Mouse (Mus musculus): ENCODE results near the gene Dcpp2.
"Not testable (repeated sequence)": the region's sequence is repeated elsewhere in the genome, so short reads cannot be mapped to it uniquely, and the experiment has no call there.

The Dcpp2 gene

GRCm38 (mm10) chr17:23880576-23880975, at the start of gene Dcpp2, which contains the start of gene Dcpp1:
TSS of gene Dcpp2 (plus strand) at chr17:23880880.
TSS of gene Dcpp1 (plus strand) at chr17:23880876.
- not testable (repeated sequence) for DNase-seq (ENCODE audit: low read depth)

GRCm38 (mm10) chr17:23831201-23831600, 49.5 kb upstream of the Dcpp2 start:
- DNase-seq (ENCODE audit: low read depth), result no peak

GRCm38 (mm10) chr17:23836006-23836575, 44.6 kb upstream of the Dcpp2 start, which contains the start of gene Prss33:
TSS of gene Prss33 (minus strand) at chr17:23836056.
- no peak for DNase-seq (ENCODE audit: low read depth)

GRCm38 (mm10) chr17:23841145-23841544, 39.5 kb upstream of the Dcpp2 start:
- peak; percentile 76 for DNase-seq (ENCODE audit: low read depth)

GRCm38 (mm10) chr17:23843141-23843811, 37.4 kb upstream of the Dcpp2 start:
- no peak for DNase-seq (ENCODE audit: low read depth)

GRCm38 (mm10) chr17:23843812-23844273, 36.8 kb upstream of the Dcpp2 start, which contains the start of the genes Prss32 and Prss41:
TSS of gene Prss32 (plus strand) at chr17:23843855.
TSS of gene Prss41 (minus strand) at chr17:23844172.
- no peak for DNase-seq (ENCODE audit: low read depth)

GRCm38 (mm10) chr17:23850028-23850427, 30.7 kb upstream of the Dcpp2 start:
- no peak for DNase-seq (ENCODE audit: low read depth)

GRCm38 (mm10) chr17:23850853-23851749, 29.6 kb upstream of the Dcpp2 start:
- no peak for DNase-seq (ENCODE audit: low read depth)

GRCm38 (mm10) chr17:23853292-23853691, 27.4 kb upstream of the Dcpp2 start:
- DNase-seq (ENCODE audit: low read depth), result no peak

- DNase-seq (ENCODE audit: low read depth), result no peak
Measured at GRCm38 (mm10) chr17:23854229-23854765, 26.4 kb upstream of the Dcpp2 start.

- DNase-seq (ENCODE audit: low read depth), result no peak
Measured at GRCm38 (mm10) chr17:23857193-23857592, 23.5 kb upstream of the Dcpp2 start.

GRCm38 (mm10) chr17:23857913-23858312, 22.8 kb upstream of the Dcpp2 start:
- DNase-seq (ENCODE audit: low read depth), result no peak

- no peak for DNase-seq (ENCODE audit: low read depth)
Measured at GRCm38 (mm10) chr17:23862926-23863325, 17.8 kb upstream of the Dcpp2 start.

- DNase-seq (ENCODE audit: low read depth), result no peak
Measured at GRCm38 (mm10) chr17:23867756-23868155, 12.9 kb upstream of the Dcpp2 start, which contains the start of gene Prss21. TSS of gene Prss21 (plus strand) at chr17:23868056.

GRCm38 (mm10) chr17:23868513-23868912, 12.2 kb upstream of the Dcpp2 start:
- DNase-seq (ENCODE audit: low read depth), result no peak

- no peak for DNase-seq (ENCODE audit: low read depth)
Measured at GRCm38 (mm10) chr17:23873884-23874856, 6.5 kb upstream of the Dcpp2 start.

GRCm38 (mm10) chr17:23876741-23877140, 3.9 kb upstream of the Dcpp2 start:
- no peak for DNase-seq (ENCODE audit: low read depth)

- no peak for DNase-seq (ENCODE audit: low read depth)
Measured at GRCm38 (mm10) chr17:23877166-23877565, 3.5 kb upstream of the Dcpp2 start.

GRCm38 (mm10) chr17:23917158-23917557, 36.5 kb downstream of the Dcpp2 start, which contains the start of gene Dcpp3:
TSS of gene Dcpp3 (plus strand) at chr17:23917458.
- DNase-seq (ENCODE audit: low read depth), result not testable (repeated sequence)

GRCm38 (mm10) chr17:23924531-23925007, 43.9 kb downstream of the Dcpp2 start:
- DNase-seq (ENCODE audit: low read depth), result peak; percentile 77
